Mouse (Mus musculus): ENCODE measurements at regions not wholly inside any gene's neighbourhood (a gene's known extent, or its start where the extent isn't known, plus 50 kb on each side); places are given as distances from the start of the nearest gene placed in this dataset.

DNA sequence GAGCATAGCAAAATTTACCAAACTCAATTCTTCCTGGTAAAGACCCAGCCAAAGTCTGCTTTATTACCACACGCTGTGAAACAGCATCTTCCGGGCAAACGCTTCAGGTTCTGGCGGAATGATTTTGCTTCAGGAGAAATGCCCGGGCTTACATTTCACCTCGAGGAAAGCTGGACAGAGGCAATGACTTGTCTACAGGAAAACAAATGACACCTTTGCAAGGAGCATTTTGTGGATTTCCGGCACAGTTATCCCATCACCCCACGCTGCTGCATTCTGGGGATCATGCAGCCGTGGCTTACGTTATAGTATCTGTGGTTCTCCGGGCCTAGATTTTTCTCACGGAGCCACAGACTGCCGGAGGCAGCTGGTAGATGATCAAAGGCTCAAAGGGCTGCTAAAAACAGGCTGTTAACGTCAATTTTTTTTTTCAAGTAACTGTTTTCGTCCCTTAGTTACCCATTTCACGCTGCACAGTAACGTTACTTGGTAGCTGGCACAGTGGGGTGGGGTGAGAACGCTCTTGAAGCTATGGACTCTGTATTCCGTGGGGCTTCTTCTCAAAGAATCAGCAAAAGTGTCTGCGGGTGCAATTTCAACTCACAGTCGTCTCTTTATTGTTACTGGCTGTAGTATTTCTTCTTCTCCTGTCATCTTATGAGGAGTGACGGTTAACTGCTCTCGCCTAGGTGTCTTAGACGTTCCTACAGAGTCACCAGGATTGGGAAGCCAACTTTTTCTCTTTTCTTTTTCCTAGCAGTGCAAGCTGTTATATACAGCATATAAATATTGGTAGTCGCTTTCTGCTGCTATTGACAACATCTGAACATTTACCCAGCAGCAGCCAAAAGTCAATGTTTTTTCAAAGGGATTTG lies 132.6 kb upstream of the Frg1 start:
- ATAC-seq (ENCODE audit: insufficient read depth, low read depth) = no peak
- H3K4me2 ChIP-seq (ENCODE audit: low read depth, low read length) = no peak overlapping the region

DNA sequence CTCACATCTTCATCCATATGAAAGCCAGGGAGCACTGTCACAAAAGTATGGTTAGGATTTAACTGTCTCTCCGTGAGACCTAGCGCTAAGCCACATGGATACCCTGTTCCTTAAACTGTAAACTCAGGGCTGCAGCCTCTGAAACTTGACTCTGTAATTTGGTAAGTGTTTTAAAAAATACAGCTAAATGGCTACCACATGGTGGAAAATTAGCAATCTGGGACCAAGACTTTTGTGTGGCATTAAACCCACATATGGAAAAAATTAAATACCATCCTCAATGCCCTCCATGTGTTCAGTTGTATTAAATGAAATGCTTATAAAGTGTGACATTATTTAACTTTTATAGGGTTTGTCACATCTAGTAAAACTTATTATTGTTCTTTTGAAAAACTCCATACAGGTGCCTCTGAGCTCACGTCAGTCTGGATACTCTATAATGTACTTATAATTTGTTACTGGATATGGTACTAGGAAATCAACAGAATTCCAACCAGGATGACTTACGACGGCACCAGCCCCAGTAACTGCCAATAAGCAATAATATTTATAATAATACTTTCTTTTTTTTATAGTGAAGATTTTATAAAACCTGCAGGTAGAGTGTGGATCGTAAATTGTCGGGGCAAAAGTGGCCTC lies 131.0 kb upstream of the Frg1 start:
- Histone ChIP-seq H3K9ac (replicated peaks; ENCODE audit: low read depth, low read length) (no peak overlapping the region), H3K27me3 (ENCODE audit: control insufficient read depth, insufficient read depth, low read length) (no peaks in the 10 kb centered on the region), H3K4me1 (ENCODE audit: control insufficient read depth, insufficient read depth) (no peaks in the 10 kb centered on the region), H3K27ac (ENCODE audit: low read depth) (no peak overlapping the region), H3K36me3 (replicated peaks; ENCODE audit: control insufficient read depth, insufficient read depth, low read length) (no peaks in the 10 kb centered on the region), H3K9me3 (replicated peaks; ENCODE audit: control insufficient read depth, low read length) (no peaks in the 10 kb centered on the region), H3K4me3 (ENCODE audit: low read depth, low read length) (no peak overlapping the region), H3K4me2 (ENCODE audit: low read depth, low read length) (no peak overlapping the region)
- DNase-seq (ENCODE audit: low spot score) = no peak
- WGBS = 88% methylated on average over 7 of the region's 7 CpGs
- TF ChIP-seq EP300 (IDR thresholded peaks at IDR 0.05; ENCODE audit: low read depth) (no peak), CTCF (IDR thresholded peaks at IDR 0.05; ENCODE audit: low read depth) (no peak)
- no peak for ATAC-seq (ENCODE audit: insufficient read depth, low read depth)

More for the DNA sequence above, 132.6 kb upstream of the Frg1 start:
- Histone ChIP-seq H3K27ac (ENCODE audit: low read depth) (no peak overlapping the region), H3K9ac (replicated peaks; ENCODE audit: low read depth, low read length) (no peak overlapping the region), H3K4me3 (ENCODE audit: low read depth, low read length) (no peak overlapping the region), H3K27me3 (ENCODE audit: control insufficient read depth, insufficient read depth, low read length) (no peaks in the 10 kb centered on the region), H3K36me3 (replicated peaks; ENCODE audit: control insufficient read depth, insufficient read depth, low read length) (no peaks in the 10 kb centered on the region), H3K4me1 (ENCODE audit: control insufficient read depth, insufficient read depth) (no peaks in the 10 kb centered on the region), H3K9me3 (replicated peaks; ENCODE audit: control insufficient read depth, low read length) (no peaks in the 10 kb centered on the region)
- WGBS = 76% methylated on average over 25 of the region's 25 CpGs
- TF ChIP-seq CTCF (IDR thresholded peaks at IDR 0.05; ENCODE audit: low read depth) (no peak), EP300 (IDR thresholded peaks at IDR 0.05; ENCODE audit: low read depth) (no peak)
- DNase-seq (ENCODE audit: low spot score) = no peak

DNA sequence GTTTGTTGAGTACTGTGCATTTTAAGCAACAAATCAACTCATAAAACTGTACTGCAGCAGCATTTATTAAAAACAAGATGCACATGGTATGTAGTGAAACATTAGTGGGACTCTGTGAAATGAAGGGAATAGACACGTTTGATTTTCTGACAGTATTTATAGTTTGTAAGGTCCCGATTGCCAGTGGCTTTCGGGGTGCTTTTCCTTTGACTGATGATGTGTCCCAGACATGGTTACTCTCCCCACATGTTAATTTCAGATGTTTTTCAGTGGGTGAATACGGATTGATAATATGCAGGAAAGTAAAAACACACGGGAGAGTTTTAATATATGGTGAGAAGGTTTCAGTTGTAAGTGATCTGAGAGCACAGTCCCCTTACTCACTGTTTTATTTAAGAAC lies 115.3 kb upstream of the Frg1 start:
- no peaks in the 10 kb centered on the region for H3K36me3 ChIP-seq (replicated peaks; ENCODE audit: control insufficient read depth, insufficient read depth, low read length)
- 76% methylated on average over 5 of the region's 5 CpGs for WGBS
- H3K27me3 ChIP-seq (ENCODE audit: control insufficient read depth, insufficient read depth, low read length) = no peaks in the 10 kb centered on the region
- no peak overlapping the region for H3K4me2 ChIP-seq (ENCODE audit: low read depth, low read length)
- no peak overlapping the region for H3K27ac ChIP-seq (ENCODE audit: low read depth)
- H3K9me3 ChIP-seq (replicated peaks; ENCODE audit: control insufficient read depth, low read length) = no peaks in the 10 kb centered on the region
- H3K4me1 ChIP-seq (ENCODE audit: control insufficient read depth, insufficient read depth) = no peaks in the 10 kb centered on the region
- TF ChIP-seq EP300 (IDR thresholded peaks at IDR 0.05; ENCODE audit: low read depth) (no peak), CTCF (IDR thresholded peaks at IDR 0.05; ENCODE audit: low read depth) (no peak)
- ATAC-seq (ENCODE audit: insufficient read depth, low read depth) = no peak
- no peak overlapping the region for H3K9ac ChIP-seq (replicated peaks; ENCODE audit: low read depth, low read length)
- H3K4me3 ChIP-seq (ENCODE audit: low read depth, low read length) = no peak overlapping the region
- no peak for DNase-seq (ENCODE audit: low spot score)

DNA sequence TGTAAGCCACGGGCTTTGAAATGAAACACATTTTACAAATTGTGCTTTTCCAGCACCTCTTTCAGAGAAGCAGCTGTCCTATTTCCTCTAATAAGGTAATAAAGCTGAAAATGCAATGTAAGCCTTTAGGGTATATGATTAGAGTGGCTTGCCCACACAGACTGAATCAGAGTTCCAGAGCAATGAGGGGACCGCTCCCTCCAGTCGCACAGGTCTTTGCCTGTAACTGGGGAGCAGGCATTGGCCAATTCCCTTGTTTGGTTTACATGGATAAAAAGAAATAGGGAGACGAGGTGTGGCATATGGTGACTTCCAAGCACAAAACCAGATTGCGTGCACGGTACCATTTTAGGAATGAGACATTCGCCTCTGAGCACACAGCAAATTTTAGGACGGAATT lies 112.7 kb upstream of the Frg1 start:
- H3K27me3 ChIP-seq (ENCODE audit: control insufficient read depth, insufficient read depth, low read length) = no peaks in the 10 kb centered on the region
- no peak overlapping the region for H3K27ac ChIP-seq (ENCODE audit: low read depth)
- 82% methylated on average over 8 of the region's 8 CpGs for WGBS
- H3K4me2 ChIP-seq (ENCODE audit: low read depth, low read length) = no peak overlapping the region
- ATAC-seq (ENCODE audit: insufficient read depth, low read depth) = no peak
- no peaks in the 10 kb centered on the region for H3K36me3 ChIP-seq (replicated peaks; ENCODE audit: control insufficient read depth, insufficient read depth, low read length)
- no peaks in the 10 kb centered on the region for H3K9me3 ChIP-seq (replicated peaks; ENCODE audit: control insufficient read depth, low read length)
- H3K4me3 ChIP-seq (ENCODE audit: low read depth, low read length) = no peak overlapping the region
- TF ChIP-seq EP300 (IDR thresholded peaks at IDR 0.05; ENCODE audit: low read depth) = no peak
- TF ChIP-seq CTCF (IDR thresholded peaks at IDR 0.05; ENCODE audit: low read depth) = no peak
- no peak for DNase-seq (ENCODE audit: low spot score)
- no peaks in the 10 kb centered on the region for H3K4me1 ChIP-seq (ENCODE audit: control insufficient read depth, insufficient read depth)
- no peak overlapping the region for H3K9ac ChIP-seq (replicated peaks; ENCODE audit: low read depth, low read length)

DNA sequence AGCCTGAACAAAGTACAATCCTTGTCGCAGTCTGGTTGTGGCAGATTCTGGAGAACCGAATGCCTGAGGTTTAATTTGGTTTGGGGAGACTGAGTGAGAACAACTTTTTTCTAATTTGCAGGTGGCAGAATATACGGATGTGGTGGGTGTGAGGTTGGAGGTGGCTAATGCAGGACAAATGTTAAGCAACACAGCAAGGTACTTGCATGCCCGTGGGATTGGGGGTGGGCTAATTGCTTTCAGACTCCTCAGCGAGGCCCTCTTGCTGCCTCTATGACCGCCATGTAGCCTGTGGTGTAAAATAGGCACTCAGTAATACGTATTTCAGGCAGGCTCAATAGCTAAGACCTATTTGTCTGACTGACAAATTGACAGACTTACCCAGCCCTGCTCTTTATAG lies 109.4 kb upstream of the Frg1 start:
- DNase-seq (ENCODE audit: low spot score) (no peak), ATAC-seq (ENCODE audit: insufficient read depth, low read depth) (no peak)
- WGBS = 79% methylated on average over 7 of the region's 7 CpGs
- no peak overlapping the region for H3K4me2 ChIP-seq (ENCODE audit: low read depth, low read length)
- no peaks in the 10 kb centered on the region for H3K36me3 ChIP-seq (replicated peaks; ENCODE audit: control insufficient read depth, insufficient read depth, low read length)
- H3K27ac ChIP-seq (ENCODE audit: low read depth) = no peak overlapping the region
- H3K4me1 ChIP-seq (ENCODE audit: control insufficient read depth, insufficient read depth) = no peaks in the 10 kb centered on the region
- H3K9ac ChIP-seq (replicated peaks; ENCODE audit: low read depth, low read length) = no peak overlapping the region
- no peaks in the 10 kb centered on the region for H3K9me3 ChIP-seq (replicated peaks; ENCODE audit: control insufficient read depth, low read length)
- H3K27me3 ChIP-seq (ENCODE audit: control insufficient read depth, insufficient read depth, low read length) = no peaks in the 10 kb centered on the region
- no peak overlapping the region for H3K4me3 ChIP-seq (ENCODE audit: low read depth, low read length)
- TF ChIP-seq EP300 (IDR thresholded peaks at IDR 0.05; ENCODE audit: low read depth) = no peak
- TF ChIP-seq CTCF (IDR thresholded peaks at IDR 0.05; ENCODE audit: low read depth) = no peak

Data from heart, postnatal 0 days (tissue).